Mouse (Mus musculus): ENCODE measurements around the gene Gm11007. TPM values are rescaled to one million over a fixed set of nuclear protein-coding genes. Genes with fewer than 3 reads are reported as not detected.

Gene Gm11007
- not detected in 4 replicates for total RNA-seq (2023)

DNA sequence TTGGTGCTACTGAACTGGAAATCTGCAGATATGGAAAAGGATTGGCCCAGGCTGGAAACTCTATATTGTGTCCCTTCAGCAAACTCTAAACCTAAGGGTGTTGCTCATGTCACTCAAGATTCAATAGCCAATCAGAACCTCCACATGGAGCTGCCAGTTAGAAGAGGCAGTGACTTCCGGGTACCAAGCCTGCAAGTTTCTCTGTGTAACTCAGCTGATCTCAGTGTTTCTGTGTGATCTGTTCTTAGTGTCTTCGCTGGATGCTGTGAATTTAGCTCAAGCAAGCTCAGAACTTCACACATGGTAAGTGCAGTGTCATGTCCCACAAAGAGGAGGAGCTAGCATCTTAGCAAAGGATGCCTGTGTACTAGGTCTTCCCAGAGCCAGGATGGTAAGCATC is at the start of gene Gm11007:
Gene Gm11007, plus strand, starts transcription at position 301 of the 400 bp plus-strand sequence.

Other genes with a start within 250 kb of the Gm11007 start
- gene Gm4724, start 208.2 kb upstream of the Gm11007 start, total RNA-seq (2023) = 2.1 to 2.7 TPM in 2 of 4 replicates, not detected in the others
- 1.2 to 4.4 TPM (median 3.5 TPM) in 4 replicates for gene Zfp965, start 174.0 kb upstream of the Gm11007 start, total RNA-seq (2023)
- gene Zfp969, start 59.7 kb downstream of the Gm11007 start, total RNA-seq (2023) = 0.45 TPM in 1 of 4 replicates, not detected in the others
- not detected in 4 replicates for gene Gm2007, start 97.6 kb downstream of the Gm11007 start, total RNA-seq (2023)
- gene Gm14288, start 157.1 kb downstream of the Gm11007 start, total RNA-seq (2023) = 1.2 to 2.6 TPM (median 1.5 TPM) in 3 of 4 replicates, not detected in the other
- 0.64 to 7.5 TPM (median 3.7 TPM) in 3 of 4 replicates, not detected in the other for gene Gm6710, start 225.2 kb downstream of the Gm11007 start, total RNA-seq (2023)

Measured in B cell, adult 62 days (primary cell).